Mouse (Mus musculus) hindbrain, embryonic 16.5 days (tissue): ENCODE measurements around the gene Rpe. TPM values are rescaled to one million over a fixed set of nuclear protein-coding genes. Genes with fewer than 3 reads are reported as not detected.

ENCODE experiments used
- ATAC-seq: fragments of 200-750 bp; cut with Nextera tagmentation; 2 replicates; pipeline ENCODE4 v1.8.0; 2017; ENCODE audit warnings: moderate TSS enrichment, moderate library complexity
- H3K27ac ChIP-seq: fragments of 300-500 bp; sonication (generic); 2 replicates; pipeline ENCODE4 v1.5.1; 2014; ENCODE audit warnings: low read depth, mild to moderate bottlenecking, control low read depth, low read length, moderate library complexity
- H3K27me3 ChIP-seq: fragments of 300-500 bp; sonication (generic); replicated peaks from 2 replicates; pipeline ENCODE4 v1.6.1; 2014; ENCODE audit warnings: low read length; ENCODE audit not compliant: control insufficient read depth, insufficient read depth
- H3K36me3 ChIP-seq: fragments of 300-500 bp; sonication (generic); 2 replicates; pipeline ENCODE4 v1.6.1; 2014; ENCODE audit warnings: mild to moderate bottlenecking, low read length, moderate library complexity, mixed read lengths; ENCODE audit not compliant: control insufficient read depth, insufficient read depth
- H3K4me1 ChIP-seq: fragments of 300-500 bp; sonication (generic); 2 replicates; pipeline ENCODE4 v1.6.1; 2014; ENCODE audit warnings: low read depth, low read length; ENCODE audit not compliant: control insufficient read depth, insufficient read depth
- H3K4me2 ChIP-seq: fragments of 300-500 bp; sonication (generic); 2 replicates; pipeline ENCODE4 v1.6.1; 2014; ENCODE audit warnings: mild to moderate bottlenecking, low read length, control low read depth, moderate library complexity
- H3K4me3 ChIP-seq: fragments of 300-500 bp; sonication (generic); 2 replicates; pipeline ENCODE4 v1.5.1; 2014; ENCODE audit warnings: mild to moderate bottlenecking, low read length, control low read depth, moderate library complexity
- H3K9ac ChIP-seq: fragments of 300-500 bp; sonication (generic); 2 replicates; pipeline ENCODE4 v1.6.1; 2014; ENCODE audit warnings: low read depth, mild to moderate bottlenecking, control low read depth, low read length, moderate library complexity
- H3K9me3 ChIP-seq: fragments of 300-500 bp; sonication (generic); 2 replicates; pipeline ENCODE4 v1.6.1; 2014; ENCODE audit warnings: mild to moderate bottlenecking, low read length, moderate library complexity; ENCODE audit not compliant: control insufficient read depth
- WGBS: fragments of 180-500 bp; shearing (Covaris S2); extraction: QIAGEN DNeasy Blood & Tissue Kit; methylation state at CpG from one replicate; pipeline ENCODE4 v1.1.7; 2014; 5-methylcytosine and 5-hydroxymethylcytosine counted together
- polyA plus RNA-seq: library from polyadenylated mRNA; unstranded; fragments of >200 nt; fragmentation: Nextera tagmentation; extraction: Ambion mirVana; gene quantifications from 2 replicates; pipeline ENCODE4 v1.2.1, GENCODE M21; 2015

The Rpe gene
- polyA plus RNA-seq, 1 experiment from 2014 or later, result 40.4 TPM

GRCm38 (mm10) chr1:66712859-66713258 is 12.2 kb downstream of the Rpe start:
- H3K4me2 ChIP-seq, result no peak overlapping the region
- no peak overlapping the region for H3K9ac ChIP-seq
- H3K27ac ChIP-seq, result no peak overlapping the region
- ATAC-seq, result no peak
- no peaks in the 10 kb centered on the region for H3K9me3 ChIP-seq
- 97% methylated on average over 3 of the region's 3 CpGs for WGBS
- no peaks in the 10 kb centered on the region for H3K27me3 ChIP-seq
- no peaks in the 10 kb centered on the region for H3K4me1 ChIP-seq
- peaks cover 18% of the 10 kb centered on the region for H3K36me3 ChIP-seq
- H3K4me3 ChIP-seq, result no peak overlapping the region

DNA sequence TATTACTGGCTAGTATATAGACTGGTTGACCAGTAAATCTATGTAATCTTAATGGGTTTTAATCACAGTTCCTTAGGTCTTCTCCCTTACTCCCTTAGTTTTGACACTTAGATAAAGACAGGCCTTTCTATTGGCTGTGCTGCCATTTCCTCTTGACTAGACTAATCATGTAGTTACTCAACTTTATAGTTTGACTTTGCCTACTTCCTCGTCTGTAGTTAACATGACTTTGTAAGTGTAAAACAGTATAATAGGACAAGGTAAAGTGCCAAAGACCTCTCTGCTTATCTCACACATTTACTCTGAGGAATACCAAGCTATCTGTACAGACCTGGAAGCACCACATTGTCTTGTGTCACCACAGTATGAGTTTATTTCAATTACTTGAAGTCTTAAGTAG is 29.9 kb downstream of the Rpe start:
- H3K27me3 ChIP-seq, result no peaks in the 10 kb centered on the region
- no peak overlapping the region for H3K9ac ChIP-seq
- no peaks in the 10 kb centered on the region for H3K9me3 ChIP-seq
- 0 out of 2 replicates have a peak, but pooled peaks cover 6% of the 10 kb centered on the region for H3K36me3 ChIP-seq
- no peak overlapping the region for H3K27ac ChIP-seq
- no peak for ATAC-seq
- 89% methylated on average over 1 of the region's 1 CpGs for WGBS
- H3K4me1 ChIP-seq, result no peaks in the 10 kb centered on the region
- no peak overlapping the region for H3K4me3 ChIP-seq
- no peak overlapping the region for H3K4me2 ChIP-seq

DNA sequence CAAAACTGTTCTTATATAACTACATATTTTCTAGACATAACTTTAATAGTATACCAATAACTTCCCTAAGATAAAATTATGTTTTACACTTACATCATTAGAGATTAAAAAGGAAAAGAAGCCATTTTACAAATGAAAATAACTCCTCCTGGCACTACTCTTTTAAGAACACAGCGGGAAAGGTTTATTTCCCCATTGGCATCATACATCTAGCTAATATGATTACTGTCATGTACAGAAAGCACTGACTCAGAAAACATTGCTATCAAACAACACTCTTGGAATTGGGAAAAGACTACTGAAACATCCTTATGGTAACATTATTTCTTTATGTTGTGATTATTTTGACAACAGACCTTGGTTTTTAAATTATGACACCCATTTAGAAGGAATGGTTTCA is 68.1 kb downstream of the Rpe start:
- 72% methylated on average over 1 of the region's 1 CpGs for WGBS
- ATAC-seq, result no peak

More for the DNA sequence above, 68.1 kb downstream of the Rpe start:
- H3K4me1 ChIP-seq, result no peaks in the 10 kb centered on the region
- H3K27me3 ChIP-seq, result no peaks in the 10 kb centered on the region
- H3K9ac ChIP-seq, result no peak overlapping the region
- H3K36me3 ChIP-seq, result peaks cover 5% of the 10 kb centered on the region
- H3K4me3 ChIP-seq, result no peak overlapping the region
- no peaks in the 10 kb centered on the region for H3K9me3 ChIP-seq
- no peak overlapping the region for H3K4me2 ChIP-seq
- no peak overlapping the region for H3K27ac ChIP-seq

Other genes starting within 250 kb of the Rpe start
- 6.2 and 9.4 TPM in 2 replicates for gene Unc80, start 232.5 kb upstream of the Rpe start, polyA plus RNA-seq
- gene Kansl1l, start 116.7 kb downstream of the Rpe start, polyA plus RNA-seq, result 9.9 and 10.5 TPM in 2 replicates
- 65.8 and 74.9 TPM in 2 replicates for gene Acadl, start 162.4 kb downstream of the Rpe start, polyA plus RNA-seq
- 1.7 and 57.7 TPM in 2 replicates for gene Myl1, start 244.6 kb downstream of the Rpe start, polyA plus RNA-seq